Mouse (Mus musculus): Measurements from ENCODE around the gene 4930523C07Rik.

4930523C07Rik gene

DNA sequence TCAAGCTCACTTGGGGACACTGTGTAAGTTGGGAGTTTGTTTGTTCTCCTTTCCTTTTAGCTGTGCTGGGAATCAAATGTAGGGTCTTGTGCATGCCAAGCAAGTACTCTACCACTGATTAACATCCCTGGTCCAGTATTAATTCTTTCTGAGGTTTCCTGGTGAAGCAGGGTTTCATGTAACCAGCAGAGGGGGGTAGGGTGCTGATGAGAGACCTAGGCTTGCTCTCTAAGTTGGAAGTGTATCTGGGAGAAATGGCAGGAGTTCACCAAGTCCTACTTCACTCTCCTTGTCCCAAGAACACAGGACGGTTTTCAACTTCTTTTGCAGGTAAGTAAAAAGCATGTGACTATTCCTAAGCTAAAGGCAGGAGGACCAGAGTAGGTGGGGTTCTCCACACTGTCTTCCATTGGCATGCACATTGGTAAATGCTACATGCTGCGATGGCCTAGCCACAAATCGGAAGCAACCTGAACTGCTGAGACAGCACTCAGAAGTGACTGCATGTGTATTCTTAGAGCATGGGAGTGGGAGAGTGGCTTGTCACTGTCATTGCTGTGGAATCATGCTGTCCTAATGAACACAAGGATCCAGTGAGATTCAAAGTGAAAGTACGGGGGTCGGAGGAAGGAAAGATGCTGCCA, 55.6 kb downstream of the 4930523C07Rik start:
- DNase-seq (ENCODE audit: extremely low read depth, low read depth), result no peak

DNA sequence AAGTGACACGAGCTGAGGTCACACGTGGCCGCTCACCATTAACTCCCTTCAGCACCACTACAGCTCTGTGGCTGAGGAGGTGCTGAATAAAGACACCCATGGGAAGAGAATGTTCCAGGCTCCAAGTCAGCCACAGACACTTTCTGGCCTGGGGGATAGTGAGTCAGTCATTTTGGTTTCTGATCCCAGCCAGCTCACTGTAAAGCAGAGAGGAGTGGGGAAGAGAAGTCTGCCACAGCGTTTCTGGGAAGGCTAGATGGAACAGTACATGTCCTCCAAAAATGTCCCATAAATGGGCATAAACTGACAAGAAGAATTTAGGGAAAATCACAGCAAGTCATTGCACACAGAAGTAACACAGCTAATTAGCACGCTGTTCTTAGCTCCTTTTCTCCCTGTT, 56.8 kb downstream of the 4930523C07Rik start:
- no peak for DNase-seq (ENCODE audit: extremely low read depth, low read depth)

DNA sequence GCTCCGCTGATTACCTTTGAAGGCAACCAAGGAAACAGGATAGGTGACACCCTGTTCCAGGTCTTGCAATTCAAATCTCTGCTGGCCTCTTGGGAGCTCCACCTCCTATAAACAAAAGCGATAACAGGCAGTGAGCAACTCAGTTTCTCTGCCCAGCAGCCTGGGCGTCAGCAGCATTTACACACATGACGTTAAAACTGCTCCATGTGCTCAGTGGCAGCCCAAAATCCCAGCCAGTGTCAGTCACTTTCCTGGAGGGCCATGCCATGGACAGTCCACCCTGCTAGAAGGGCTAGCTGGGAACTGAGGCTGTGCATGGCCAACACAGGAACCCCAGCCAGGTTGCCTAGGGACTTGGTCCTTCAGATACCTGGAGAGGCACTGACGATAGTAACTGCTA, 61.2 kb downstream of the 4930523C07Rik start:
- no peak for DNase-seq (ENCODE audit: extremely low read depth, low read depth)

DNA sequence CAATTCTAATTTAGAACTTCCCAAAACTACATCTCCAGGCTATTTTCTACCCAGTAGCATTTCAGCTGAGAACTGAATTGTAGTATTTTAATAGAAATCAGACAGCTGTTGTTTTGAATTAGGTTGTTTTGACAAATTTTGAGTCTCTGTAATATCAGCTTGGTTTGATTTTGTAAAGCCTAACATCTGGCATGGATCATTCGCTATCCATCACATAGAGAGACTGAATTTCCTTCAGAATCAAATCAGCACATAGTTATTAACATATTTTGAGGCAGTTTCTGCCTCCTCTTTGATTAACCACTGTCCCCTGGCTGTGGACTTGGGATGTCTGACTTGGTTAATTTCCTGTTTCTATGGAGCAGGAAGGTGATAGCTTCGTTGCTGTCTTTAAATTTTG, 64.4 kb downstream of the 4930523C07Rik start:
- no peak for DNase-seq (ENCODE audit: extremely low read depth, low read depth)

DNA sequence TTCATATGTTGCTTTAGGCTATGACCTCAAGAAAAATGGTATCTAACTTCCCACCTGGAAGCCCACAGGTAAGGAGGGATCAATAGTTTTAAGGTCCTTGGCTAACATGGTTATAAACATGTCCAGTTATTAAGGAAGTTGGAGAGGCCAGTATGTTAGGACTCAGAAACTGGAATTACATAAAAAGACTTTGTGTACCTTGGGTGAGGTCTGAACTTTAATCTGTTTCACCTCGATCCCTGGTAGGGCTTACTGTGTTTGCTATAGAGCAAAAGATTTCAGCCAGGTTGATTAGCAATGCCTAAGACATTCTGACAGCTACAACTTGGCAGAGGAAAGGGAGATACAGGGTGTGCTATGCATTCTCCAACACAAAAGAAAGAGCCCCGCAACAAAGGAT, 79.8 kb downstream of the 4930523C07Rik start:
- DNase-seq (ENCODE audit: extremely low read depth, low read depth), result no peak

All from MEL-GATA-1-ER (cell line).